Mouse (Mus musculus): Measurements from ENCODE around the gene 4930438A08Rik. TPM values are rescaled to one million over a fixed set of nuclear protein-coding genes. Genes with fewer than 3 reads are reported as not detected.

The 4930438A08Rik gene
- total and polyA plus RNA-seq, 3 experiments, result 0.05 TPM; not detected in 2

DNA sequence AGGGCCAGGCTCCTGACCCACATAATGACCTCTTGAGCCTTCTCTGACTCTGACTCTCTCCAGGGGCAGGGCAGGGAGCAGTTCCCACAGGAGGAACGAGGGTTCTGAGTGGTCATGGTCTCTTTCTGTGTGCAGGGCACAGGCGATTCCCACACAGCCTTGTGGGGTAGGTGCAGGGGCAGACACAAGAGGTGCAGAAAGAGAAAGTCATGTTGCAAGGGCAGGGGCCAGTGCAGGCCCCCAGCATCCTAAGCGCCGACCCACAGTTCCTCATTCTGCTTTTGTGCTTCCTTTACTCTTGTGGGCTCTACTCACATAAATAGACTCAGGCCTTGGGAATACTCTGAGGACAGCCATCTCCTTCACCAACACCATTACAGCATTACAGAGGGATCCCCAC lies 1.2 kb downstream of the 4930438A08Rik start:
- no peak for ATAC-seq (ENCODE audit: extremely low read depth, insufficient number of reproducible peaks, low FRiP score, poor library complexity, severe bottlenecking)
- no peak for DNase-seq (ENCODE audit: low spot score)
- H3K4me1 ChIP-seq (ENCODE audit: insufficient read depth, low read depth, low read length), result no peaks in the 10 kb centered on the region
- no peaks in the 10 kb centered on the region for H3K36me3 ChIP-seq (replicated peaks)
- no peak overlapping the region for H3K4me3 ChIP-seq (ENCODE audit: low read depth, low read length)
- H3K9me3 ChIP-seq (replicated peaks), result no peaks in the 10 kb centered on the region
- TF ChIP-seq POLR2AphosphoS5 (IDR thresholded peaks at IDR 0.05; ENCODE audit: insufficient replicate concordance, low read depth, low read length) (no peak), GATA1 (IDR thresholded peaks at IDR 0.05; ENCODE audit: borderline replicate concordance, low read length) (no peak), GATA2 (IDR thresholded peaks at IDR 0.05; ENCODE audit: borderline replicate concordance, low read depth, low read length) (no peak), CTCF (IDR thresholded peaks at IDR 0.05; ENCODE audit: low read depth, low read length) (no peak), TAL1 (conservative IDR thresholded peaks at IDR 0.05; ENCODE audit: low read depth, low read length) (no peak)
- peaks cover 38% of the 10 kb centered on the region for H3K27me3 ChIP-seq (ENCODE audit: insufficient read depth, low read length)

DNA sequence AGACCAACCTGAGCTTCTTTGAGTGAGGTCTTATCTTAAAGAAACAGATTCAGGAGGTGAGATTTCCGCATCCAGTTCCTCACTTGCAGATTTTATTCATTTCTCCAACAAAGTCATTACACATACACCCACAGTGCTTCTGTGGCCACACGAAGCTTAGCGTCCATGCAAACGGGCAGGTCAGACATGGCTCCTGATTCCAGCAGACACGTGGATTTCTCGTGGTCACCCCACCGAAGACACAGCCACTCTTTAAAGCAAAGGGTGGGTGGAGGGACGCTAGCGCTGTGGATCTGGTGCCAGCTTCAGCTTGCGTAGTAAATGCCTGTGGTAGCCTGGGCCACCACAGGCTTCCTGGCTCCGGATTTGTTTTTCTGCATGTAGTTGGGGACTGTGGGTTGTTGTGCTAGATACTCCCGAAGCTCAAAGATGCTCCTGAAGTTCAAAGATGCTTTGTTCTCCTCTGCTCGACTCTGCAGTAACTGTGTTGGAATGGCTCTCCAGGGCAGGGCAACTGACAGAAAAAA lies 7.4 kb downstream of the 4930438A08Rik start:
- ATAC-seq (ENCODE audit: extremely low read depth, insufficient number of reproducible peaks, low FRiP score, poor library complexity, severe bottlenecking) (no peak), DNase-seq (ENCODE audit: low spot score) (no peak)
- no peaks in the 10 kb centered on the region for H3K9me3 ChIP-seq (replicated peaks)
- peaks cover 55% of the 10 kb centered on the region for H3K27me3 ChIP-seq (ENCODE audit: insufficient read depth, low read length)
- no peaks in the 10 kb centered on the region for H3K4me1 ChIP-seq (ENCODE audit: insufficient read depth, low read depth, low read length)
- H3K36me3 ChIP-seq (replicated peaks), result no peaks in the 10 kb centered on the region
- no peak overlapping the region for H3K4me3 ChIP-seq (ENCODE audit: low read depth, low read length)
- TF ChIP-seq CTCF (IDR thresholded peaks at IDR 0.05; ENCODE audit: low read depth, low read length) (no peak), TAL1 (conservative IDR thresholded peaks at IDR 0.05; ENCODE audit: low read depth, low read length) (no peak), POLR2AphosphoS5 (IDR thresholded peaks at IDR 0.05; ENCODE audit: insufficient replicate concordance, low read depth, low read length) (no peak), GATA2 (IDR thresholded peaks at IDR 0.05; ENCODE audit: borderline replicate concordance, low read depth, low read length) (no peak), GATA1 (IDR thresholded peaks at IDR 0.05; ENCODE audit: borderline replicate concordance, low read length) (no peak)

DNA sequence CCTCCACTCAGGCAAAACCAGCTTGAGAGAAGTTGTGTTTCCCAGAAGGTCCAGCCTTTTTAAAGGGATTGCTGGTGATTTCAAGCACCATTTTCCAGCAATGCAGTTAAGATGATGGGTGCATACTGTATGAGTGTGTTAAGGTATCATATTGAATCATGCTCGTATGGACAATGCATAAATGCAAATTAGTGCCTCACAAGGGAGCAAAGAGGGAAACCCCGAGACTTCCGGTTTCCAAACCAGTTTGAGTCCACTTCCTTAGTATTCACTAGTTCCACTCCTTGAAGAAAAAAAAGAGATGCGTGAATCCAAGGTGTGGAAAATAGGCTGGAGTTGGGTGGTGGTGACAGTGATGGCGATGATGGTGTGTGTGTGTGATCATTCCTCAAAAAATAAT lies 7.9 kb downstream of the 4930438A08Rik start:
- Histone ChIP-seq H3K9me3 (replicated peaks) (no peaks in the 10 kb centered on the region), H3K27me3 (ENCODE audit: insufficient read depth, low read length) (peaks cover 56% of the 10 kb centered on the region), H3K36me3 (replicated peaks) (no peaks in the 10 kb centered on the region), H3K4me3 (ENCODE audit: low read depth, low read length) (no peak overlapping the region), H3K4me1 (ENCODE audit: insufficient read depth, low read depth, low read length) (no peaks in the 10 kb centered on the region)
- DNase-seq (ENCODE audit: low spot score), result no peak
- ATAC-seq (ENCODE audit: extremely low read depth, insufficient number of reproducible peaks, low FRiP score, poor library complexity, severe bottlenecking), result no peak
- TF ChIP-seq CTCF (IDR thresholded peaks at IDR 0.05; ENCODE audit: low read depth, low read length) (no peak), POLR2AphosphoS5 (IDR thresholded peaks at IDR 0.05; ENCODE audit: insufficient replicate concordance, low read depth, low read length) (no peak), GATA1 (IDR thresholded peaks at IDR 0.05; ENCODE audit: borderline replicate concordance, low read length) (no peak), TAL1 (conservative IDR thresholded peaks at IDR 0.05; ENCODE audit: low read depth, low read length) (no peak), GATA2 (IDR thresholded peaks at IDR 0.05; ENCODE audit: borderline replicate concordance, low read depth, low read length) (no peak)

DNA sequence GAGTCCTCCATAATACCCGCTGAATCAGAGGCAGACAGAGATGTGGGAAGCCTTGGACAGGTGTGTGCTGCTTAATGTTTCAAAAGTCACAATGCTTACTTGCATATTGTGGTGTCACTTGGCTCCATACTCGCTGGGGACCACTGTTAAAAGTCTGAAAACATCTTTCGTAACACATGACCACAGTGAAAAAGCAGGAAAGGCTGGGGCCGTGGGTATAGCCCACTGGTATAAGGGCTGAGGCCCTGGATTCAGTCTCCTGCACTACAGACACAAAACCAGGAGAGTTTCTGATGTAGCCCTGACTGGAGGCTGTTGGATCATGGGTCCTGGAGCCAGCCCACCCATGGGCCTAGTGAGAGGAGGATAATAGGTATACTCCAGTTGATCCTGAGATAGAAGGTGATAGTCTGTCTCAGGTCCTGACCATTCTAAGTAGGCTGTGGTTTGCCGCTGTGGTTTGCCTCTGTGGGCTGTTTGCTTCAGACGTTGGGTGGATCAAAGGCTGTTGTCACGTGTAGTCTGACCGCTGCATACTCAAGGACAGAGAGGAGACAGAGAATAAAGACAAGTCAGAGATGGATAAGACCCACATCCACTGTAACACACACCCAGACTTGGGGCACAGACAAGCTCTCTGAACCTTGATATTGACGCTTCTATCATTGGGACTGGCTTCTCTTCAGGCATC lies 15.5 kb downstream of the 4930438A08Rik start:
- TF ChIP-seq GATA2 (IDR thresholded peaks at IDR 0.05; ENCODE audit: borderline replicate concordance, low read depth, low read length) (no peak), GATA1 (IDR thresholded peaks at IDR 0.05; ENCODE audit: borderline replicate concordance, low read length) (no peak), TAL1 (conservative IDR thresholded peaks at IDR 0.05; ENCODE audit: low read depth, low read length) (no peak), CTCF (IDR thresholded peaks at IDR 0.05; ENCODE audit: low read depth, low read length) (no peak), POLR2AphosphoS5 (IDR thresholded peaks at IDR 0.05; ENCODE audit: insufficient replicate concordance, low read depth, low read length) (no peak)

DNA sequence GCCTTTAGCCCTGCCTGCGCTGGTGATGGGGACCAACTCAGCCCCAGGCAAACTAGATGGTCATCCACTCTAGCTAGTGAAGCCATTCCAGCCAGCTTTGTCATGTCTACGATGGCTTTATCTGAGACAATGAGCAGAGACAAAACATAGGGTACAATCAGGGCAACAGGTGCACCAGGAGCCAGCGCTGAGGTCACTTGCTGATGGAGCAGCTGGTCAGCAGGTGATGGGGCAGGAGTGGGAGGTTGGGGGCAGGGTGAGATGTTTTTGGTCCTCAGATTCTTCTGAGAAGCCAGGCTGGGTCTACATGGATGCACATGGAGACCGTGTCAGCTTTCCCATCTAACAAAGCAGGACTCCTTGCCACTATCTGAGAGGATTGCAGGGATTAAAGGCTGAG lies 16.2 kb downstream of the 4930438A08Rik start:
- peaks cover 3% of the 10 kb centered on the region; the same call in 1 of the 2 replicates for H3K4me1 ChIP-seq (ENCODE audit: insufficient read depth, low read depth, low read length)
- TF ChIP-seq TAL1 (conservative IDR thresholded peaks at IDR 0.05; ENCODE audit: low read depth, low read length) (no peak), GATA1 (IDR thresholded peaks at IDR 0.05; ENCODE audit: borderline replicate concordance, low read length) (no peak), CTCF (IDR thresholded peaks at IDR 0.05; ENCODE audit: low read depth, low read length) (no peak), GATA2 (IDR thresholded peaks at IDR 0.05; ENCODE audit: borderline replicate concordance, low read depth, low read length) (no peak)
- H3K4me3 ChIP-seq (ENCODE audit: low read depth, low read length), result no peak overlapping the region
- H3K9me3 ChIP-seq (replicated peaks), result no peaks in the 10 kb centered on the region
- no peaks in the 10 kb centered on the region for H3K36me3 ChIP-seq (replicated peaks)
- DNase-seq (ENCODE audit: low spot score), result no peak
- no peak for ATAC-seq (ENCODE audit: extremely low read depth, insufficient number of reproducible peaks, low FRiP score, poor library complexity, severe bottlenecking)
- peaks cover 41% of the 10 kb centered on the region for H3K27me3 ChIP-seq (ENCODE audit: insufficient read depth, low read length)

More for the DNA sequence above, 15.5 kb downstream of the 4930438A08Rik start:
- DNase-seq (ENCODE audit: low spot score) (no peak), ATAC-seq (ENCODE audit: extremely low read depth, insufficient number of reproducible peaks, low FRiP score, poor library complexity, severe bottlenecking) (no peak)
- no peak overlapping the region for H3K4me3 ChIP-seq (ENCODE audit: low read depth, low read length)
- no peaks in the 10 kb centered on the region for H3K36me3 ChIP-seq (replicated peaks)
- H3K9me3 ChIP-seq (replicated peaks), result no peaks in the 10 kb centered on the region
- H3K27me3 ChIP-seq (ENCODE audit: insufficient read depth, low read length), result peaks cover 42% of the 10 kb centered on the region
- H3K4me1 ChIP-seq (ENCODE audit: insufficient read depth, low read depth, low read length), result peaks cover 3% of the 10 kb centered on the region; the same call in 1 of the 2 replicates

DNA sequence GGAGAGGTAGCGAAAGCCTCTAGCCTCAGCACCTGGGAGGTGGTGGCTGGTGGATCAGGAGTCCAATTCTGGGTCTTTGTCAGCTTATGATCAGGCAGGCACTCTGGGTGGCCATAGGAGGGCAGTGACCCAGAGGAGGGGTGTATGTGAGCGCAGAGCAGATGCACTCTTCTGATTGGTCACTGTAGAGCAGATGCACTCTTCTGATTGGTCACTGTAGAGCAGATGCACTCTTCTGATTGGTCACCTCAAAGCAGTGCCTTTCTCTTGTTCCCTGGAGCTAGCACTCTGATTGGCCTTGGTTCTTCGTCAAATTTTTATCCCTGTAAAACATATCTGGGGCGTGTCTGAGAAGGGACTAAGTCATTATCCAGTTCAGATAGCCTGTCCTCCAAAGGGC lies 18.2 kb downstream of the 4930438A08Rik start:
- H3K36me3 ChIP-seq (replicated peaks), result no peaks in the 10 kb centered on the region
- no peaks in the 10 kb centered on the region for H3K9me3 ChIP-seq (replicated peaks)
- no peak for ATAC-seq (ENCODE audit: extremely low read depth, insufficient number of reproducible peaks, low FRiP score, poor library complexity, severe bottlenecking)

More for the DNA sequence above, 18.2 kb downstream of the 4930438A08Rik start:
- Histone ChIP-seq H3K27me3 (ENCODE audit: insufficient read depth, low read length) (peaks cover 29% of the 10 kb centered on the region), H3K4me3 (ENCODE audit: low read depth, low read length) (no peak overlapping the region), H3K4me1 (ENCODE audit: insufficient read depth, low read depth, low read length) (peaks cover 3% of the 10 kb centered on the region; the same call in 1 of the 2 replicates)
- no peak for TF ChIP-seq POLR2AphosphoS5 (IDR thresholded peaks at IDR 0.05; ENCODE audit: insufficient replicate concordance, low read depth, low read length)
- DNase-seq (ENCODE audit: low spot score), result no peak
